Mouse (Mus musculus): ENCODE results near the gene Eml1. TPM values are rescaled to one million over a fixed set of nuclear protein-coding genes. Genes with fewer than 3 reads are reported as not detected.

The Eml1 gene
- total RNA-seq, 1 experiment: 4.2 TPM

- in situ Hi-C loops (cut with MboI; ENCODE audit: low sequenced_read_pairs in 2 of 2, unreplicated experiment in 2 of 2): no loop called here
- no peak overlapping the region for H3K4me3 ChIP-seq (ENCODE audit: insufficient read depth in 1 of 2, low read depth in 1 of 2, low read length in 2 of 2, poor library complexity in 1 of 2, severe bottlenecking in 1 of 2)
- TF ChIP-seq MAFK (IDR thresholded peaks at IDR 0.05; ENCODE audit: insufficient read depth, low read depth, low read length) (no peak), CHD2 (IDR thresholded peaks at IDR 0.05; ENCODE audit: low read depth, low read length) (no peak), ZC3H11A (IDR thresholded peaks at IDR 0.05; ENCODE audit: borderline replicate concordance, low read depth, low read length) (no peak), HCFC1 (IDR thresholded peaks at IDR 0.05; ENCODE audit: borderline replicate concordance, insufficient read depth, low read length) (no peak), ZNF384 (IDR thresholded peaks at IDR 0.05; ENCODE audit: low read depth, low read length) (no peak)
- no peak for DNase-seq (ENCODE audit: low read depth, low spot score)
- H3K9me3 ChIP-seq (ENCODE audit: control insufficient read depth, insufficient read depth, low read depth, low read length): no peaks in the 10 kb centered on the region
- no peak overlapping the region for H3K9ac ChIP-seq (ENCODE audit: insufficient read depth, low read depth, low read length, poor library complexity, severe bottlenecking)
- no peak overlapping the region for H3K27ac ChIP-seq (ENCODE audit: insufficient read depth, low read depth, low read length, poor library complexity, severe bottlenecking)
- H3K36me3 ChIP-seq (ENCODE audit: control insufficient read depth, insufficient read depth, low read length, poor library complexity, severe bottlenecking): no peaks in the 10 kb centered on the region
- peaks cover 0 to 7% of the 10 kb centered on the region in 2 experiments; a peak in 1 of 4 replicates for H3K4me1 ChIP-seq (ENCODE audit: control insufficient read depth in 2 of 2, insufficient read depth in 2 of 2, low read length in 2 of 2, poor library complexity in 1 of 2)
These were observed 64.8 kb downstream of the Eml1 start for GRCm38 (mm10) chr12:108435444-108436015.

GRCm38 (mm10) chr12:108436029-108436923 lies 65.5 kb downstream of the Eml1 start:
- in situ Hi-C loops (cut with MboI; ENCODE audit: low sequenced_read_pairs in 2 of 2, unreplicated experiment in 2 of 2): no loop called here
- TF ChIP-seq HCFC1 (IDR thresholded peaks at IDR 0.05; ENCODE audit: borderline replicate concordance, insufficient read depth, low read length) (no peak), MAFK (IDR thresholded peaks at IDR 0.05; ENCODE audit: insufficient read depth, low read depth, low read length) (no peak), CHD2 (IDR thresholded peaks at IDR 0.05; ENCODE audit: low read depth, low read length) (no peak), ZNF384 (IDR thresholded peaks at IDR 0.05; ENCODE audit: low read depth, low read length) (no peak), ZC3H11A (IDR thresholded peaks at IDR 0.05; ENCODE audit: borderline replicate concordance, low read depth, low read length) (no peak)
- DNase-seq (ENCODE audit: low read depth, low spot score): no peak
- no peaks in the 10 kb centered on the region for H3K9me3 ChIP-seq (ENCODE audit: control insufficient read depth, insufficient read depth, low read depth, low read length)
- H3K9ac ChIP-seq (ENCODE audit: insufficient read depth, low read depth, low read length, poor library complexity, severe bottlenecking): no peak overlapping the region
- H3K36me3 ChIP-seq (ENCODE audit: control insufficient read depth, insufficient read depth, low read length, poor library complexity, severe bottlenecking): no peaks in the 10 kb centered on the region
- H3K4me1 ChIP-seq (ENCODE audit: control insufficient read depth in 2 of 2, insufficient read depth in 2 of 2, low read length in 2 of 2, poor library complexity in 1 of 2): peaks cover 0 to 7% of the 10 kb centered on the region in 2 experiments; a peak in 1 of 4 replicates
- H3K4me3 ChIP-seq (ENCODE audit: insufficient read depth in 1 of 2, low read depth in 1 of 2, low read length in 2 of 2, poor library complexity in 1 of 2, severe bottlenecking in 1 of 2): no peak overlapping the region
- H3K27ac ChIP-seq (ENCODE audit: insufficient read depth, low read depth, low read length, poor library complexity, severe bottlenecking): no peak overlapping the region

- H3K4me1 ChIP-seq (ENCODE audit: control insufficient read depth in 2 of 2, insufficient read depth in 2 of 2, low read length in 2 of 2, poor library complexity in 1 of 2): peaks cover 0 to 5% of the 10 kb centered on the region in 2 experiments; a peak in 1 of 4 replicates
- no peak overlapping the region for H3K4me3 ChIP-seq (ENCODE audit: insufficient read depth in 1 of 2, low read depth in 1 of 2, low read length in 2 of 2, poor library complexity in 1 of 2, severe bottlenecking in 1 of 2)
- in situ Hi-C loops (cut with MboI; ENCODE audit: low sequenced_read_pairs in 2 of 2, unreplicated experiment in 2 of 2): no loop called here
- H3K9me3 ChIP-seq (ENCODE audit: control insufficient read depth, insufficient read depth, low read depth, low read length): no peaks in the 10 kb centered on the region
- no peak overlapping the region for H3K27ac ChIP-seq (ENCODE audit: insufficient read depth, low read depth, low read length, poor library complexity, severe bottlenecking)
- no peak overlapping the region for H3K9ac ChIP-seq (ENCODE audit: insufficient read depth, low read depth, low read length, poor library complexity, severe bottlenecking)
- no peaks in the 10 kb centered on the region for H3K36me3 ChIP-seq (ENCODE audit: control insufficient read depth, insufficient read depth, low read length, poor library complexity, severe bottlenecking)
- TF ChIP-seq ZNF384 (IDR thresholded peaks at IDR 0.05; ENCODE audit: low read depth, low read length): no peak
- no peak for TF ChIP-seq HCFC1 (IDR thresholded peaks at IDR 0.05; ENCODE audit: borderline replicate concordance, insufficient read depth, low read length)
- TF ChIP-seq ZC3H11A (IDR thresholded peaks at IDR 0.05; ENCODE audit: borderline replicate concordance, low read depth, low read length): no peak
- DNase-seq (ENCODE audit: low read depth, low spot score): no peak
These were observed 66.7 kb downstream of the Eml1 start for GRCm38 (mm10) chr12:108437446-108437845.

GRCm38 (mm10) chr12:108443271-108443670 lies 72.5 kb downstream of the Eml1 start:
- Histone ChIP-seq H3K27ac (ENCODE audit: insufficient read depth, low read depth, low read length, poor library complexity, severe bottlenecking) (no peak overlapping the region), H3K9me3 (ENCODE audit: control insufficient read depth, insufficient read depth, low read depth, low read length) (no peaks in the 10 kb centered on the region), H3K4me1 (ENCODE audit: control insufficient read depth in 2 of 2, insufficient read depth in 2 of 2, low read length in 2 of 2, poor library complexity in 1 of 2) (peaks cover 3 to 5% of the 10 kb centered on the region in 2 experiments; a peak in 3 of 4 replicates), H3K4me3 (ENCODE audit: insufficient read depth in 1 of 2, low read depth in 1 of 2, low read length in 2 of 2, poor library complexity in 1 of 2, severe bottlenecking in 1 of 2) (no peak overlapping the region; a peak in 1 of 4 replicates), H3K9ac (ENCODE audit: insufficient read depth, low read depth, low read length, poor library complexity, severe bottlenecking) (no peak overlapping the region), H3K36me3 (ENCODE audit: control insufficient read depth, insufficient read depth, low read length, poor library complexity, severe bottlenecking) (no peaks in the 10 kb centered on the region)
- TF ChIP-seq ZNF384 (IDR thresholded peaks at IDR 0.05; ENCODE audit: low read depth, low read length) (no peak), ZC3H11A (IDR thresholded peaks at IDR 0.05; ENCODE audit: borderline replicate concordance, low read depth, low read length) (no peak), HCFC1 (IDR thresholded peaks at IDR 0.05; ENCODE audit: borderline replicate concordance, insufficient read depth, low read length) (no peak), MAFK (IDR thresholded peaks at IDR 0.05; ENCODE audit: insufficient read depth, low read depth, low read length) (no peak), CHD2 (IDR thresholded peaks at IDR 0.05; ENCODE audit: low read depth, low read length) (no peak)
- in situ Hi-C loops (cut with MboI; ENCODE audit: low sequenced_read_pairs in 2 of 2, unreplicated experiment in 2 of 2): no loop called here
- DNase-seq (ENCODE audit: low read depth, low spot score): peak; percentile 64
